Mouse (Mus musculus): Measurements from ENCODE around the gene Eps15l1.

DNA sequence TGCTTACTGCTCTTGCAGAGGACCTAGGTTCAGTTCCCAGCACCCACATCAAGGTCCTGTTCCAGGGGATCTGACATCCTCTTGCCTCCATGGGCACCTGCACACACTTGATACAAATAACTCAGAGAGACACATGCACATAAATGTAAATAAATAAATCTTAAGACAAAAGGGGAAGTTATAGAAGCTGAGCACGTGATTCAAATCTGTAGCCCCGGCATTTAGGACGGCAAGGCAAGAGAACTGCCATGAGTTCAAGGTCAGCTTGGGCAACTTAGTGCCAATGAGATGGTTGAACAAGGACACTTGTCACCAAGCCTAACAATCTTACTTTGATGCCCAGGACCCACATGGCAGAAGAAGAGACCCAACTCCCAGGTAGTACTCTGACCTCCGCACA lies 3.2 kb downstream of the Eps15l1 start:
- TF ChIP-seq CTCF (IDR thresholded peaks at IDR 0.05; ENCODE audit: low read depth, low read length) (no peak), POLR2A (IDR thresholded peaks at IDR 0.05; ENCODE audit: extremely low read depth, insufficient read depth, low read length) (no peak)
